ENCODE assay signal across 12 mouse cellular contexts in genomic region chr3:101709379-101709970, GRCm38 (mm10).
DNase-seq lines count a peak whose midpoint lies in the region; ATAC-seq lines count a peak whose summit lies in the region.
"Had no signal": no experiment of that assay in that cellular context is flagged by ENCODE, and none has a peak within 500 bp of the region (broad histone marks: within the 10 kb centered on the region; RNA-seq: fewer than 3 reads in every experiment).

No protein-coding gene starts in this region.

- H3K4me1 ChIP-seq in forebrain, embryonic 10.5 days: peaks cover 47% of the 10 kb centered on the region
- H3K4me1 ChIP-seq in forebrain, embryonic 15.5 days: peaks cover 19% of the 10 kb centered on the region
- H3K4me1 ChIP-seq in intestine, embryonic 16.5 days (ENCODE audit: control insufficient read depth, insufficient read depth, low read length): peaks cover 39% of the 10 kb centered on the region

- WGBS in forebrain, embryonic 10.5 days: 81% methylated on average over 12 of the region's 12 CpGs
- WGBS in forebrain, embryonic 15.5 days: 78% methylated on average over 12 of the region's 12 CpGs
- 57% methylated on average over 12 of the region's 12 CpGs for WGBS in intestine, embryonic 16.5 days

- H3K4me3 ChIP-seq in forebrain, embryonic 10.5 days: no peak overlapping the region
- H3K4me3 ChIP-seq in forebrain, embryonic 15.5 days: no peak overlapping the region
- no peak overlapping the region for H3K4me3 ChIP-seq in intestine, embryonic 16.5 days (ENCODE audit: low read length)
- H3K4me3 ChIP-seq: embryonic facial prominence, embryonic 12.5 days; midbrain, embryonic 12.5 days had no signal

- DNase-seq in forebrain, embryonic 10.5 days (ENCODE audit: extremely low spot score, low spot score): no peak
- peak; percentile 67 to 69 for DNase-seq in heart, adult 18-20 months
- DNase-seq in embryo, embryonic 11 days: no peak
- DNase-seq in retina, embryonic 14.5 days (ENCODE audit: low spot score): no peak
- no peak for DNase-seq in thymus, adult 18-20 months
- DNase-seq: gastrocnemius, postnatal 14 days; right cerebral cortex, postnatal 25 days had no signal

- H3K36me3 ChIP-seq in forebrain, embryonic 10.5 days (replicated peaks): no peaks in the 10 kb centered on the region
- no peaks in the 10 kb centered on the region for H3K36me3 ChIP-seq in forebrain, embryonic 15.5 days
- no peaks in the 10 kb centered on the region for H3K36me3 ChIP-seq in intestine, embryonic 16.5 days (ENCODE audit: control insufficient read depth, insufficient read depth, low read length)
- H3K36me3 ChIP-seq: embryonic facial prominence, embryonic 12.5 days; midbrain, embryonic 12.5 days had no signal

- no peak overlapping the region for H3K4me2 ChIP-seq in forebrain, embryonic 15.5 days (replicated peaks)
- H3K4me2 ChIP-seq in intestine, embryonic 16.5 days (ENCODE audit: low read depth, low read length): no peak overlapping the region
- H3K4me2 ChIP-seq: embryonic facial prominence, embryonic 12.5 days; midbrain, embryonic 12.5 days had no signal

- no peak for ATAC-seq in forebrain, embryonic 15.5 days (replicated peaks)
- peak; percentile 90 for ATAC-seq in intestine, embryonic 16.5 days
- ATAC-seq in megakaryocyte progenitor cell, adult 5-6 weeks (replicated peaks; ENCODE audit: poor library complexity): peak; percentile 32

- no peaks in the 10 kb centered on the region for H3K9me3 ChIP-seq in forebrain, embryonic 10.5 days
- no peaks in the 10 kb centered on the region for H3K9me3 ChIP-seq in forebrain, embryonic 15.5 days
- H3K9me3 ChIP-seq in intestine, embryonic 16.5 days (ENCODE audit: control insufficient read depth, low read length): no peaks in the 10 kb centered on the region
- H3K9me3 ChIP-seq: embryonic facial prominence, embryonic 12.5 days; midbrain, embryonic 12.5 days had no signal

- peak overlapping the region; percentile 12; the same call in 1 of the 2 replicates for H3K27ac ChIP-seq in forebrain, embryonic 10.5 days
- no peak overlapping the region for H3K27ac ChIP-seq in forebrain, embryonic 15.5 days (replicated peaks)
- H3K27ac ChIP-seq in intestine, embryonic 16.5 days (ENCODE audit: low read length): peak overlapping the region; percentile 90
- H3K27ac ChIP-seq: embryonic facial prominence, embryonic 12.5 days had no signal

- no peak overlapping the region for H3K9ac ChIP-seq in forebrain, embryonic 15.5 days (replicated peaks)
- H3K9ac ChIP-seq in intestine, embryonic 16.5 days (ENCODE audit: low read depth, low read length): peak overlapping the region; percentile 20; the same call in 1 of the 2 replicates
- H3K9ac ChIP-seq: embryonic facial prominence, embryonic 12.5 days; midbrain, embryonic 12.5 days had no signal

- peaks cover 7% of the 10 kb centered on the region for H3K27me3 ChIP-seq in forebrain, embryonic 10.5 days (ENCODE audit: poor library complexity, severe bottlenecking)
- no peaks in the 10 kb centered on the region for H3K27me3 ChIP-seq in forebrain, embryonic 15.5 days
- no peaks in the 10 kb centered on the region for H3K27me3 ChIP-seq in intestine, embryonic 16.5 days (replicated peaks; ENCODE audit: control insufficient read depth, insufficient read depth, low read length)
- H3K27me3 ChIP-seq: embryonic facial prominence, embryonic 12.5 days; midbrain, embryonic 12.5 days had no signal

Comparison
In these comparisons a context has a peak if more than half of its experiments do, and no peak if none do; other contexts are left out.
1. DNase-seq: peak in heart, adult 18-20 months (2 of 2); none in forebrain, embryonic 10.5 days (single experiment), embryo, embryonic 11 days (single experiment), retina, embryonic 14.5 days (single experiment) and thymus, adult 18-20 months (0 of 2).